Comparison of ENCODE assay signal across 8 mouse cellular contexts in the genomic region with DNA sequence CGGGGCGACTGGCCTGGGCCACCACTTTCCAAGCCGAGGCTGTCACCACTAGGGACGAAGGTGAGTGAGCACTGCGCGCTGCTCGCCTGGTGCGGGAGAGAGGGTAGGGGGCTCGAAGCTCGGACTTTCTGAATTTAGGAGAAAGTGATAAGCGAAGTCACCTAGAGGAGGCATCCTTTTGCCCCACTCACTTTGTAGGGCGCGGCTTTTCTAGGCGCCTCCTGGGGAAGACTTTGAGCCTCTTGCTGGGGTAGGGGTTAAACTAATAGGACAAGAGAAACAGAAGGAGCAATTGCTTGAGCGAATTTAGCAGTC. TPM values are rescaled to one million over a fixed set of nuclear protein-coding genes. Genes with fewer than 3 reads are reported as not detected.
A peak's percentile ranks its signal among the peaks of the same experiment; 100 is the strongest.
DNase-seq lines count a peak whose midpoint lies in the region; ATAC-seq and TF ChIP-seq lines count a peak whose summit lies in the region.
"Had no signal": no experiment of that assay in that cellular context is flagged by ENCODE, and none has a peak within 500 bp of the region (broad histone marks: within the 10 kb centered on the region; RNA-seq: fewer than 3 reads in every experiment).

No protein-coding gene starts in this region.

- no peaks in the 10 kb centered on the region for H3K9me3 ChIP-seq in heart, postnatal 0 days (replicated peaks; ENCODE audit: control insufficient read depth, low read length)
- H3K9me3 ChIP-seq in liver, postnatal 0 days (ENCODE audit: low read length), result no peaks in the 10 kb centered on the region

- peak overlapping the region; percentile 99 for H3K4me2 ChIP-seq in heart, postnatal 0 days (ENCODE audit: low read depth, low read length)
- H3K4me2 ChIP-seq in liver, postnatal 0 days (ENCODE audit: low read depth, low read length), result peak overlapping the region; percentile 64

- no peaks in the 10 kb centered on the region for H3K36me3 ChIP-seq in testis, adult 2 months (ENCODE audit: control insufficient read depth, insufficient read depth, low read length)
- no peaks in the 10 kb centered on the region for H3K36me3 ChIP-seq in heart, postnatal 0 days (replicated peaks; ENCODE audit: control insufficient read depth, insufficient read depth, low read length)
- H3K36me3 ChIP-seq in liver, postnatal 0 days (replicated peaks; ENCODE audit: insufficient read depth, low read length), result no peaks in the 10 kb centered on the region

- no peaks in the 10 kb centered on the region for H3K27me3 ChIP-seq in testis, adult 2 months (ENCODE audit: control insufficient read depth, insufficient read depth, low read length)
- peaks cover 43% of the 10 kb centered on the region for H3K27me3 ChIP-seq in heart, postnatal 0 days (ENCODE audit: control insufficient read depth, insufficient read depth, low read length)
- H3K27me3 ChIP-seq in liver, postnatal 0 days (ENCODE audit: insufficient read depth, low read length), result peaks cover 28% of the 10 kb centered on the region

- no peak for TF ChIP-seq CTCF in testis, adult 2 months (IDR thresholded peaks at IDR 0.05; ENCODE audit: control insufficient read depth, insufficient read depth, insufficient replicate concordance, low read depth, low read length)
- TF ChIP-seq CTCF in heart, postnatal 0 days (IDR thresholded peaks at IDR 0.05; ENCODE audit: low read depth), result no peak
- no peak for TF ChIP-seq CTCF in liver, postnatal 0 days (IDR thresholded peaks at IDR 0.05; ENCODE audit: low read depth)

- H3K9ac ChIP-seq in heart, postnatal 0 days (replicated peaks; ENCODE audit: low read depth, low read length), result no peak overlapping the region
- no peak overlapping the region for H3K9ac ChIP-seq in liver, postnatal 0 days (replicated peaks)

- no peak for TF ChIP-seq POLR2A in testis, adult 2 months (IDR thresholded peaks at IDR 0.05; ENCODE audit: control insufficient read depth, low read depth, low read length)

- H3K4me1 ChIP-seq in testis, adult 2 months (ENCODE audit: control insufficient read depth, insufficient read depth, low read length), result peaks cover 9% of the 10 kb centered on the region
- peaks cover 7% of the 10 kb centered on the region; the same call in 1 of the 2 replicates for H3K4me1 ChIP-seq in heart, postnatal 0 days (ENCODE audit: control insufficient read depth, insufficient read depth)
- H3K4me1 ChIP-seq in liver, postnatal 0 days (ENCODE audit: insufficient read depth), result no peaks in the 10 kb centered on the region

- H3K4me3 ChIP-seq in testis, adult 2 months (ENCODE audit: control insufficient read depth, low read depth, low read length), result peak overlapping the region; percentile 63; the same call in 1 of the 2 replicates
- H3K4me3 ChIP-seq in heart, postnatal 0 days (ENCODE audit: low read depth, low read length), result peak overlapping the region; percentile 66
- peak overlapping the region; percentile 35; the same call in 1 of the 2 replicates for H3K4me3 ChIP-seq in liver, postnatal 0 days (ENCODE audit: low read depth, low read length)

- no peak for ATAC-seq in heart, postnatal 0 days (ENCODE audit: insufficient read depth, low read depth)
- ATAC-seq in liver, postnatal 0 days, result no peak

- no peak for DNase-seq in testis, postnatal 10 days (ENCODE audit: low spot score)
- DNase-seq in heart, postnatal 0 days (ENCODE audit: low spot score), result no peak
- no peak for DNase-seq in liver, postnatal 0 days
- no peak for DNase-seq in embryo, embryonic 11 days
- no peak for DNase-seq in thymus, adult 18-20 months
- no peak for DNase-seq in right cerebral cortex, adult 18-20 months
- DNase-seq: thymus, postnatal 14 days had no signal

- H3K27ac ChIP-seq in testis, adult 2 months (ENCODE audit: control insufficient read depth, insufficient read depth, low read depth, low read length), result no peak overlapping the region
- no peak overlapping the region for H3K27ac ChIP-seq in heart, postnatal 0 days (ENCODE audit: low read depth)
- H3K27ac ChIP-seq in liver, postnatal 0 days (ENCODE audit: low read depth), result no peak overlapping the region

- no peak for TF ChIP-seq EP300 in heart, postnatal 0 days (IDR thresholded peaks at IDR 0.05; ENCODE audit: low read depth)
- TF ChIP-seq EP300 in liver, postnatal 0 days (IDR thresholded peaks at IDR 0.05; ENCODE audit: low read depth), result no peak

- under 1% methylated on average over 15 of the region's 15 CpGs for WGBS in heart, postnatal 0 days
- 2% methylated on average over 15 of the region's 15 CpGs for WGBS in liver, postnatal 0 days (ENCODE audit: insufficient replicate concordance)

RNA-seq across cellular contexts. Expression of a gene that starts 0.9 kb away (rescaled TPM):
- polyA plus RNA-seq in testis, adult 2 months (2012; rRNA removed), result not detected in 2 replicates
- 0.23 TPM in 1 of 2 replicates, not detected in the other for total RNA-seq in heart, postnatal 0 days (2014; rRNA removed; ENCODE audit: low replicate concordance)
- 0.25 and 0.29 TPM in 2 replicates for polyA plus RNA-seq in heart, postnatal 0 days (2015; fragmentation: Nextera tagmentation; extraction: Ambion mirVana)
- polyA plus RNA-seq in liver, postnatal 0 days (2015; fragmentation: Nextera tagmentation; extraction: Ambion mirVana), result not detected in 2 replicates
